Mouse (Mus musculus) heart, embryonic 14.5 days (tissue): ENCODE results near the gene Scgb1a1. TPM values are rescaled to one million over a fixed set of nuclear protein-coding genes. Genes with fewer than 3 reads are reported as not detected.

Experiments
- ATAC-seq: fragments of 200-750 bp; cut with Nextera tagmentation; 2 replicates; pipeline ENCODE4 v1.8.0; 2017; ENCODE audit warnings: low read depth, moderate TSS enrichment; ENCODE audit not compliant: insufficient number of reproducible peaks, insufficient read depth, low FRiP score
- H3K27ac ChIP-seq, 2 experiments: fragments of 200-500 bp in 1 of 2; fragments of 300-500 bp in 1 of 2; sonication (generic) in 1 of 2; replicated peaks in 1 of 2; 2 replicates each; pipeline ENCODE4 v1.5.1; 2012 to 2014; ENCODE audit warnings: low read depth in 2 of 2, low read length in 2 of 2, control low read depth in 1 of 2, mild to moderate bottlenecking in 1 of 2, mixed read lengths in 1 of 2; ENCODE audit not compliant: control insufficient read depth in 1 of 2, insufficient read depth in 1 of 2
- H3K27me3 ChIP-seq: fragments of 300-500 bp; sonication (generic); 2 replicates; pipeline ENCODE4 v1.6.1; 2014; ENCODE audit warnings: mild to moderate bottlenecking, low read length, control low read depth; ENCODE audit not compliant: control insufficient read depth, insufficient read depth
- H3K36me3 ChIP-seq: fragments of 300-500 bp; sonication (generic); 2 replicates; pipeline ENCODE4 v1.6.1; 2014; ENCODE audit warnings: mild to moderate bottlenecking, control low read depth, low read length, mixed read lengths; ENCODE audit not compliant: control insufficient read depth, insufficient read depth
- H3K4me1 ChIP-seq, 2 experiments: fragments of 200-500 bp in 1 of 2; fragments of 300-500 bp in 1 of 2; sonication (generic) in 1 of 2; 2 replicates each; pipeline ENCODE4 v1.6.1; 2012 to 2014; ENCODE audit warnings: low read length in 2 of 2, control low read depth in 1 of 2, mixed read lengths in 1 of 2; ENCODE audit not compliant: control insufficient read depth in 2 of 2, insufficient read depth in 2 of 2
- H3K4me2 ChIP-seq: fragments of 300-500 bp; sonication (generic); 2 replicates; pipeline ENCODE4 v1.6.1; 2014; ENCODE audit warnings: mild to moderate bottlenecking, low read length
- H3K4me3 ChIP-seq, 2 experiments: fragments of 200-500 bp in 1 of 2; fragments of 300-500 bp in 1 of 2; sonication (generic) in 1 of 2; 2 replicates each; pipeline ENCODE4 v1.5.1; 2012 to 2014; ENCODE audit warnings: low read length in 2 of 2, mild to moderate bottlenecking in 2 of 2, control low read depth in 1 of 2, low read depth in 1 of 2, moderate library complexity in 1 of 2; ENCODE audit not compliant: control insufficient read depth in 1 of 2, insufficient read depth in 1 of 2
- H3K9ac ChIP-seq: fragments of 300-500 bp; sonication (generic); 2 replicates; pipeline ENCODE4 v1.6.1; 2014; ENCODE audit warnings: mild to moderate bottlenecking, low read length
- H3K9me3 ChIP-seq: fragments of 300-500 bp; sonication (generic); 2 replicates; pipeline ENCODE4 v1.6.1; 2016; ENCODE audit warnings: low read length, control low read depth; ENCODE audit not compliant: control insufficient read depth
- WGBS: fragments of 180-500 bp; shearing (Covaris S2); extraction: QIAGEN DNeasy Blood & Tissue Kit; methylation state at CpG from one replicate; pipeline ENCODE4 v1.1.7; 2014; 5-methylcytosine and 5-hydroxymethylcytosine counted together
- polyA plus RNA-seq: library from polyadenylated mRNA; unstranded; fragments of >200 nt; fragmentation: Nextera tagmentation; extraction: Ambion mirVana; gene quantifications from 2 replicates; pipeline ENCODE4 v1.2.1, GENCODE M21; 2014

Gene Scgb1a1
- polyA plus RNA-seq, 1 experiment from 2014 or later, result not detected

- 93% methylated on average over 1 of the region's 1 CpGs for WGBS
- H3K36me3 ChIP-seq, result no peaks in the 10 kb centered on the region
These were observed 34.6 kb upstream of the Scgb1a1 start for GRCm38 (mm10) chr19:9122390-9122789.

GRCm38 (mm10) chr19:9119655-9120425, 32.1 kb upstream of the Scgb1a1 start:
- H3K4me2 ChIP-seq, result no peak overlapping the region
- WGBS, result 90% methylated on average over 3 of the region's 3 CpGs
- H3K27me3 ChIP-seq, result no peaks in the 10 kb centered on the region
- peaks cover 15% of the 10 kb centered on the region for H3K36me3 ChIP-seq
- H3K4me3 ChIP-seq, result no peak overlapping the region
- ATAC-seq, result no peak
- H3K4me1 ChIP-seq, result peaks cover 0 to 13% of the 10 kb centered on the region in 2 experiments; a peak in 2 of 4 replicates
- no peak overlapping the region for H3K27ac ChIP-seq
- H3K9me3 ChIP-seq, result no peaks in the 10 kb centered on the region
- H3K9ac ChIP-seq, result no peak overlapping the region

More at GRCm38 (mm10) chr19:9122390-9122789, 34.6 kb upstream of the Scgb1a1 start:
- Histone ChIP-seq H3K9ac (no peak overlapping the region), H3K4me1 (peaks cover 0 to 4% of the 10 kb centered on the region in 2 experiments; a peak in 2 of 4 replicates), H3K9me3 (no peaks in the 10 kb centered on the region), H3K4me2 (no peak overlapping the region), H3K27ac (no peak overlapping the region), H3K27me3 (no peaks in the 10 kb centered on the region), H3K4me3 (no peak overlapping the region)
- ATAC-seq, result no peak

DNA sequence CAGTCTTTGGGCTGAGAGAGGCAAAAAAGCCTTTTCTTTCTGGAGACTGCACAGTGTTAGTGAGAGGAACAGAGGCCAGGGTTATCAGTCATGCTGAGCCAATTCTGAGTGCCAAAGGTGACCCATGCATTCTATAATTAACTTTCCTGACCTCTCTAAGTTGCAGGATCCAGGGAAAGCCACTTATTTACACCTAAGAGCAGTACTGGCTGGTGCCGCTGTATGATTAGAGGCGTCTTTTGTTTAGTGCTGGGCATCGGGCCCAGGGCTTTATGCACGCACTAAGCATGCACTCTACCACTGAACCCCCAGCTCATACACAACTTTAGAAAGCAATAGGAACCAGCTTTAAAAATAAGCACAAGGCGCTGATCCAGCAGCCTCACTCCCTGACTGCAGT, 29.5 kb upstream of the Scgb1a1 start:
- H3K4me2 ChIP-seq, result peak overlapping the region; percentile 36
- peak; percentile 72 for ATAC-seq

GRCm38 (mm10) chr19:9116268-9116667, 28.5 kb upstream of the Scgb1a1 start:
- WGBS, result 70% methylated on average over 4 of the region's 4 CpGs
- H3K4me1 ChIP-seq, result peaks cover 0 to 19% of the 10 kb centered on the region in 2 experiments; a peak in 2 of 4 replicates
- H3K27me3 ChIP-seq, result no peaks in the 10 kb centered on the region
- H3K4me2 ChIP-seq, result no peak overlapping the region
- H3K36me3 ChIP-seq, result peaks cover 41% of the 10 kb centered on the region
- H3K9me3 ChIP-seq, result no peaks in the 10 kb centered on the region
- no peak for ATAC-seq
- H3K4me3 ChIP-seq, result no peak overlapping the region
- H3K27ac ChIP-seq, result no peak overlapping the region
- no peak overlapping the region for H3K9ac ChIP-seq

More for the DNA sequence above, 29.5 kb upstream of the Scgb1a1 start:
- Histone ChIP-seq H3K27me3 (no peaks in the 10 kb centered on the region), H3K4me3 (no peak overlapping the region), H3K4me1 (peaks cover 0 to 13% of the 10 kb centered on the region in 2 experiments; a peak in 2 of 4 replicates), H3K9me3 (no peaks in the 10 kb centered on the region), H3K27ac (peak overlapping the region; percentile 71 to 83), H3K36me3 (peaks cover 39% of the 10 kb centered on the region), H3K9ac (peak overlapping the region; percentile 44)
- WGBS, result 27% methylated on average over 5 of the region's 5 CpGs

DNA sequence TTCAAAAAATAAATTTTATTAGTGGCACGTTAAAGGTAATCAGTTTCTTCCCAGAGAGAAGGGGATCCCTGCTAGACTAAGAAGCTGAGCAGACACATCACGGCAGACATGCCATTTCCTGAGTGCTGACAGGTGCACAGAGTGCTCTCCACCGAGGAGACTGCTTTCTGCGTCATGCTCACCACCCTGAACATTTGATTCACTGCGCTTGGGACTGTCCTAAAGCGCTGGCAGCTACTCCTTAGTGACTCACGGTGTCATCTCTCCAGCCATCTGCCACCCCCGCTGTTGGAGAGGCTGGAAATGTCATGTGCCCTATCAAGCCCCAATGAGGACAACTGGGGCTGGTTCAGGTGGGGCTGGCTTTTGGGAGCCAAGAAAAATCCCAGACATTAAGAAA, 24.3 kb upstream of the Scgb1a1 start:
- WGBS, result 23% methylated on average over 8 of the region's 8 CpGs
- Histone ChIP-seq H3K4me2 (no peak overlapping the region), H3K9ac (no peak overlapping the region), H3K9me3 (no peaks in the 10 kb centered on the region), H3K4me1 (peaks cover 6 to 16% of the 10 kb centered on the region in 2 experiments), H3K4me3 (no peak overlapping the region), H3K27me3 (no peaks in the 10 kb centered on the region), H3K36me3 (peaks cover 41% of the 10 kb centered on the region), H3K27ac (no peak overlapping the region)
- no peak for ATAC-seq

DNA sequence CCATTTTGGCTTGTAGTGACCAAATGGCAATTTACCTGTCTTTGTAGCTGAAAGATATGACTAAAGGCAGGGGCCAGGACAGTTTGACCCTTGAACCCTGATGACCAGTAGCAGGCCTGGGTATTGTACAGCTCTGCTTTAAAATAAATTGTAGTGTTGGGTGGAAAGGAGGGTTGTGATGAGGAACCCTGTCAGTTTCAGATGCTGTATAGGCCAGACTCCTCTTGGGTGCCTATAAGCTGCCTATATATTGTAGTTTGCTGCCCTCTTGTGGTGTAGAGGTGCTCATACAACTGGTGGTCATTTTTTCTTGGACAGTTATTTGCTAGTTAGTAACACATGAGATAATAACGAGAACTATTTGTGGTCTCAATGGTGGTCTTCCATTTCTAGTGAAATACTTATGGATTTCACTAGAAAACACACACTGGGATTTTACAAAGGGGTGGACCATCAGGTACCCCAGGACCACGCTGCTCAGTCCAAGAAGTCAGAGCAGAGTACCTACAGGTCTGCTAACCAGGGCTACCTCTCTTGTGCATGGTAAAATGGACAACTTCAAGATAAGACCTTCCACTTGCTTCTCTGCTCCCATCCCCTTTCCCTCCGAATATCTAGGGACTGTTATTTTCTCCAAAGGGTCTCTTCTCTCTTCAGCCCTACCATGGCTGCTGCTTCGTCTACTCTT, 22.6 kb upstream of the Scgb1a1 start:
- H3K36me3 ChIP-seq, result peaks cover 30% of the 10 kb centered on the region
- H3K4me3 ChIP-seq, result no peak overlapping the region
- H3K27me3 ChIP-seq, result no peaks in the 10 kb centered on the region
- H3K27ac ChIP-seq, result no peak overlapping the region
- ATAC-seq, result no peak; the same call in 1 of the 2 replicates
- H3K4me2 ChIP-seq, result no peak overlapping the region
- H3K9me3 ChIP-seq, result no peaks in the 10 kb centered on the region
- H3K9ac ChIP-seq, result no peak overlapping the region
- H3K4me1 ChIP-seq, result peaks cover 17 to 25% of the 10 kb centered on the region in 2 experiments
- 50% methylated on average over 4 of the region's 4 CpGs for WGBS

- Histone ChIP-seq H3K9ac (no peak overlapping the region), H3K27ac (no peak overlapping the region), H3K27me3 (no peaks in the 10 kb centered on the region), H3K36me3 (peaks cover 14% of the 10 kb centered on the region), H3K4me3 (no peak overlapping the region), H3K4me1 (peaks cover 17 to 25% of the 10 kb centered on the region in 2 experiments), H3K4me2 (no peak overlapping the region), H3K9me3 (no peaks in the 10 kb centered on the region)
- ATAC-seq, result no peak
- WGBS, result 83% methylated on average over 1 of the region's 1 CpGs
These were observed 20.8 kb upstream of the Scgb1a1 start for GRCm38 (mm10) chr19:9108536-9108935.
